Mouse (Mus musculus): ENCODE measurements at regions not wholly inside any gene's neighbourhood (a gene's known extent, or its start where the extent isn't known, plus 50 kb on each side); places are given as distances from the start of the nearest gene placed in this dataset.
"Not testable (repeated sequence)": the region's sequence is repeated elsewhere in the genome, so short reads cannot be mapped to it uniquely, and the experiment has no call there.

- Histone ChIP-seq H3K9ac (no peak overlapping the region), H3K4me1 (replicated peaks) (no peaks in the 10 kb centered on the region), H3K4me3 (no peak overlapping the region), H3K27ac (no peak overlapping the region), H3K27me3 (no peaks in the 10 kb centered on the region), H3K4me2 (no peak overlapping the region), H3K36me3 (no peaks in the 10 kb centered on the region), H3K9me3 (replicated peaks) (no peaks in the 10 kb centered on the region)
- no peak for ATAC-seq (replicated peaks; ENCODE audit: insufficient number of reproducible peaks, insufficient read depth, low FRiP score, low read depth)
These were observed 530.2 kb upstream of the Pdcd1 start for GRCm38 (mm10) chr1:94582526-94582925.

- H3K4me2 ChIP-seq: no peak overlapping the region
- no peaks in the 10 kb centered on the region for H3K36me3 ChIP-seq
- H3K9me3 ChIP-seq (replicated peaks): no peaks in the 10 kb centered on the region
- no peak overlapping the region for H3K9ac ChIP-seq
- no peak overlapping the region for H3K4me3 ChIP-seq
- ATAC-seq (replicated peaks; ENCODE audit: insufficient number of reproducible peaks, insufficient read depth, low FRiP score, low read depth): no peak
- no peaks in the 10 kb centered on the region for H3K27me3 ChIP-seq
- H3K27ac ChIP-seq: no peak overlapping the region
- WGBS: 32% methylated on average over 4 of the region's 4 CpGs
- H3K4me1 ChIP-seq (replicated peaks): no peaks in the 10 kb centered on the region
These were observed 529.5 kb upstream of the Pdcd1 start for GRCm38 (mm10) chr1:94581650-94582405.

DNA sequence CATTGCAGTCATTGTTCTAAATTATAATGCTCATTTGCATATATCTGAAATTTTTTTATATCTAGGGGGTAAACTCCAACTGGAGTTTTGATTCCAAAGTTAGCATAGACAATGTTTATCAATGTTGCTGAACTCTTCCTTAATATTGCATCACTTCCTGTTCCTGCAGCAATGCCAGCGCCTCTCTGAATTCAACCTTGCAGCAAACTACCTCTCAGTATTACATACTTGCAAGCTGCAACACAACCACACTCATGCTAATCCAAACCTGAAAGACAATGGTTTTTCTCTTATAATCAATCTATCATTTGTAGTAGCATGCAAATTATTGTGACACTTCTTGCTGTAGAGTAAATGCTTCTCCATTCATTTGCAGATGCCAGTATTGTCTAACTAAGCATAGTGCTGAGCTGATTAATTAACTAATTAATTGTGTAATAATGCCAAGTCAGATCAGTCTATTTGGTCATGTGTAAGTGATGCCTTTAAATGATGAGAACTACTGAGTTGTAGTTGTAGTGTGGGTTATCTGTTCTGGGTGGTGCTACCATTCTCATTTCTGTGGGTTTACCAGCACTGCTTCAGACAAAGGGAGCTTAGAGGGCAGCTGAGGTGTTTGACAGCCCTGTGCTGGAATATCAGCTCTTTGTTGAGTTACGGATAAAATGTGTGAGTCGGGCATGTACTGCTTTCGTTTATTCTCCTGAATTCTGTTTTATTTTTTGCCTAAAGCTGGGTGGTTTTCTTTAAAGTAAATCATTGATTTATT is 480.6 kb upstream of the Pdcd1 start:
- Histone ChIP-seq H3K4me2 (no peak overlapping the region), H3K27me3 (no peaks in the 10 kb centered on the region), H3K9ac (no peak overlapping the region), H3K36me3 (no peaks in the 10 kb centered on the region), H3K4me3 (no peak overlapping the region), H3K4me1 (replicated peaks) (no peaks in the 10 kb centered on the region), H3K27ac (no peak overlapping the region), H3K9me3 (replicated peaks) (no peaks in the 10 kb centered on the region)
- no peak for ATAC-seq (replicated peaks; ENCODE audit: insufficient number of reproducible peaks, insufficient read depth, low FRiP score, low read depth)
- WGBS: 79% methylated on average over 4 of the region's 4 CpGs

GRCm38 (mm10) chr1:94504080-94504520 is 451.7 kb upstream of the Pdcd1 start:
- ATAC-seq (replicated peaks; ENCODE audit: insufficient number of reproducible peaks, insufficient read depth, low FRiP score, low read depth): no peak
- H3K4me1 ChIP-seq (replicated peaks): no peaks in the 10 kb centered on the region
- 45% methylated on average over 4 of the region's 4 CpGs for WGBS
- no peaks in the 10 kb centered on the region for H3K27me3 ChIP-seq
- H3K4me3 ChIP-seq: no peak overlapping the region
- H3K9me3 ChIP-seq (replicated peaks): no peaks in the 10 kb centered on the region
- H3K36me3 ChIP-seq: no peaks in the 10 kb centered on the region
- H3K27ac ChIP-seq: no peak overlapping the region
- no peak overlapping the region for H3K4me2 ChIP-seq
- H3K9ac ChIP-seq: no peak overlapping the region

DNA sequence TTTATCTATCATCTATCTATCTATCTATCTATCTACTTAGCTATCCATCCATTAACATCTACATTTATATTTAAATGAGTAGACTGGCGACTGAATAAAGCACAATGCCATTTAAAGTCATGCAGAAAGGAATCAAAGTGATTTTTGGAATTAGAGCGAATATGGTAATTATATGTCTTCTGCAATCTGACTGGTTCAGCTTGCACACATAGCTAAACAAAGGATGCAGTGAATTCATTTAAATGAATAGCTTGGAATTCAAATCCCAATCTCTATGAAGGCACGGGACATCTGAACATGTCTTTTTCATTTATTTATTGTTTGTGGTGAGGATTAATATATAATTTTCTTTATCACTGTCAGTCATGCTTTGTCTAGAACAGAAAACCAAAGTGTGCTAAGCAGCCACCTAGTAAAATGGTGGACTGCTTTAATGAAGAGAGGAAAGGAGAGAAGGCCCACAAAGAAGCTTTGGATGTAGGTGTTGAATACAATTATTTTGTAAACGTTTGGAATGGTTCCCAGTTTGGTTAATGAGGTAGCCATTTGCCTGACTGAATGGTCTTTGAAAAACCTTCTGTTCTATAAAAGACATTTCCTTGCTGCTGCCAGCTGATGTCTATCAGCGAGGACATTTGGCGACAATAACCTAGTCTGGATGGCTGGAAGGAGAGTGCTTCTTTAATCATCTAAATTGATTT is 451.2 kb upstream of the Pdcd1 start:
- Histone ChIP-seq H3K4me1 (replicated peaks) (no peaks in the 10 kb centered on the region), H3K4me2 (no peak overlapping the region), H3K9me3 (replicated peaks) (no peaks in the 10 kb centered on the region), H3K4me3 (no peak overlapping the region), H3K27me3 (no peaks in the 10 kb centered on the region), H3K36me3 (no peaks in the 10 kb centered on the region), H3K27ac (no peak overlapping the region), H3K9ac (no peak overlapping the region)
- 69% methylated on average over 6 of the region's 6 CpGs for WGBS
- no peak for ATAC-seq (replicated peaks; ENCODE audit: insufficient number of reproducible peaks, insufficient read depth, low FRiP score, low read depth)

- Histone ChIP-seq H3K27ac (no peak overlapping the region), H3K9me3 (replicated peaks) (no peaks in the 10 kb centered on the region), H3K9ac (no peak overlapping the region), H3K4me2 (no peak overlapping the region), H3K4me3 (no peak overlapping the region), H3K36me3 (no peaks in the 10 kb centered on the region), H3K27me3 (no peaks in the 10 kb centered on the region), H3K4me1 (replicated peaks) (no peaks in the 10 kb centered on the region)
- ATAC-seq (replicated peaks; ENCODE audit: insufficient number of reproducible peaks, insufficient read depth, low FRiP score, low read depth): no peak
- WGBS: 62% methylated on average over 6 of the region's 6 CpGs
These were observed 449.9 kb upstream of the Pdcd1 start for GRCm38 (mm10) chr1:94502066-94502861.

GRCm38 (mm10) chr1:94496992-94497391 is 444.6 kb upstream of the Pdcd1 start:
- Histone ChIP-seq H3K27me3 (no peaks in the 10 kb centered on the region), H3K9ac (no peak overlapping the region), H3K4me1 (replicated peaks) (no peaks in the 10 kb centered on the region), H3K27ac (no peak overlapping the region), H3K4me3 (no peak overlapping the region), H3K36me3 (no peaks in the 10 kb centered on the region), H3K4me2 (no peak overlapping the region), H3K9me3 (replicated peaks) (no peaks in the 10 kb centered on the region)
- 77% methylated on average over 2 of the region's 2 CpGs for WGBS
- ATAC-seq (replicated peaks; ENCODE audit: insufficient number of reproducible peaks, insufficient read depth, low FRiP score, low read depth): no peak

GRCm38 (mm10) chr1:94496341-94496740 is 444.0 kb upstream of the Pdcd1 start:
- H3K27ac ChIP-seq: no peak overlapping the region
- no peak overlapping the region for H3K9ac ChIP-seq
- H3K27me3 ChIP-seq: no peaks in the 10 kb centered on the region
- H3K4me2 ChIP-seq: no peak overlapping the region
- WGBS: 87% methylated on average over 3 of the region's 3 CpGs
- no peaks in the 10 kb centered on the region for H3K9me3 ChIP-seq (replicated peaks)
- no peaks in the 10 kb centered on the region for H3K36me3 ChIP-seq
- ATAC-seq (replicated peaks; ENCODE audit: insufficient number of reproducible peaks, insufficient read depth, low FRiP score, low read depth): no peak
- no peaks in the 10 kb centered on the region for H3K4me1 ChIP-seq (replicated peaks)
- H3K4me3 ChIP-seq: no peak overlapping the region

- Histone ChIP-seq H3K4me3 (no peak overlapping the region), H3K27ac (no peak overlapping the region), H3K9ac (no peak overlapping the region), H3K27me3 (no peaks in the 10 kb centered on the region), H3K9me3 (replicated peaks) (no peaks in the 10 kb centered on the region), H3K4me1 (replicated peaks) (no peaks in the 10 kb centered on the region), H3K4me2 (no peak overlapping the region), H3K36me3 (no peaks in the 10 kb centered on the region)
- no peak for ATAC-seq (replicated peaks; ENCODE audit: insufficient number of reproducible peaks, insufficient read depth, low FRiP score, low read depth)
- WGBS: 72% methylated on average over 3 of the region's 3 CpGs
These were observed 434.7 kb upstream of the Pdcd1 start for GRCm38 (mm10) chr1:94487062-94487461.

GRCm38 (mm10) chr1:94469834-94470233 is 417.5 kb upstream of the Pdcd1 start:
- peak; percentile 93 for ATAC-seq (replicated peaks; ENCODE audit: insufficient number of reproducible peaks, insufficient read depth, low FRiP score, low read depth)
- H3K4me1 ChIP-seq (replicated peaks); H3K27me3 ChIP-seq; H3K9me3 ChIP-seq (replicated peaks); H3K9ac ChIP-seq; H3K4me3 ChIP-seq; H3K27ac ChIP-seq; H3K4me2 ChIP-seq; H3K36me3 ChIP-seq: not testable (repeated sequence)
- WGBS: 95% methylated on average over 18 of the region's 18 CpGs

- WGBS: 72% methylated on average over 2 of the region's 2 CpGs
- Histone ChIP-seq H3K4me1 (replicated peaks) (no peaks in the 10 kb centered on the region), H3K4me3 (no peak overlapping the region), H3K9ac (no peak overlapping the region), H3K27me3 (no peaks in the 10 kb centered on the region), H3K4me2 (no peak overlapping the region), H3K36me3 (no peaks in the 10 kb centered on the region), H3K27ac (no peak overlapping the region), H3K9me3 (replicated peaks) (no peaks in the 10 kb centered on the region)
- no peak for ATAC-seq (replicated peaks; ENCODE audit: insufficient number of reproducible peaks, insufficient read depth, low FRiP score, low read depth)
These were observed 371.4 kb upstream of the Pdcd1 start for GRCm38 (mm10) chr1:94423731-94424130.

All from heart, embryonic 15.5 days (tissue).